Mouse (Mus musculus) erythroid progenitor cell, adult 5-6 weeks (primary cell): ENCODE data around the gene Insm1. TPM values are rescaled to one million over a fixed set of nuclear protein-coding genes. Genes with fewer than 3 reads are reported as not detected.

ENCODE experiments used
- ATAC-seq: replicated peaks from 2 replicates; pipeline ENCODE4 v1.8.0; 2016; ENCODE audit warnings: moderate number of reproducible peaks, mild to moderate bottlenecking, moderate TSS enrichment, inconsistent platforms; ENCODE audit not compliant: poor library complexity, low FRiP score, severe bottlenecking
- total RNA-seq, 2 experiments: library from RNA; stranded (forward) in 1 of 2; stranded (reverse) in 1 of 2; fragments of 150-400 nt in 1 of 2; fragments of 186-747, 209-891 nt in 1 of 2; gene quantifications; 2 replicates each; pipeline versions ENCODE4 v1.2.3 to v1.2.4; 2015 to 2017; ENCODE audit warnings: low replicate concordance in 2 of 2

The Insm1 gene
- total RNA-seq (2015; ENCODE audit: low replicate concordance) (1.3 TPM in 1 of 2 replicates, not detected in the other), total RNA-seq (2017; ENCODE audit: low replicate concordance) (not detected in 2 replicates)

DNA sequence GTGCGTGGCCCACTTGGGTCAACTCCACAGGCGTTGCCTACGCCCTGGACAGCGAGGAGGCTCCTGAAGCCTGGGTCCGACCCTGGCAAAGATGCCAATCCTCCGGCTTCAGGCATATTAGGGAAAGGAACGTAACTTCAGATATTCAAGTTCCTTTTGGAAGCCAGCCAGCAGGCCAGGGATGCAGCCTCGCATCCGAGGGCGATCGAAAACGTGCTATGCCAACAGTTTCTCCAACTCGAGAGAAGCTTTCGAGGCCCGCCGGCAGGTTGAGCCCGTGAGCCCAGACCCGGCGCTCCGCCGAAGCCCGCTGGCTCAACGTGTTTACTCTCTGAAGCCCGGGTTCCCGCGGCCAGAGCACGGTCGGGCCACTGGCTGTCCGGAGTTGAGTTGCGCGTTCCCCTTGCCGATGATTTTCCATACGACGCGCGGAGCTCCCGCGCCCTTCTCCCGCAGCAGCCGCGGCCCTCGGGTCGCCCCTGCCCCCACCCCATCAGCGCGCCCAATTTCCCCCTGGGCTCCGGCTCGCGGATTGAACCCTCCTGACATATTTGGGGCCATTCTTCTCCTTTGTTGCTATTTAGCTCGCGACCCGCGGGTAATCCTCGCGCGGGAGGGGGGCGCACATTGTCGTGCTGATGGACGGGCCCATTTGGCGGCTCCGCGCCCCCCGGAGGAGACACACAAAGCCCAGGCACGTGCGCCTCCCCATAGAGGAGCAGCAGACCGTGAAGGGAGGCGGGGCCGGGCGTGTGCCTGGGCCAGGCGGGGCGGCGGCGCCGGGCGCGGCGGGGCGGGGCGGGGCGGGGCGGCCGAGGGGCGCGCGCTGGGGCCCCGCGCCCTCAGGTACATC lies at the start of gene Insm1:
Gene Insm1, plus strand, starts transcription at position 846 of the 853 bp plus-strand sequence.
- no peak for ATAC-seq

DNA sequence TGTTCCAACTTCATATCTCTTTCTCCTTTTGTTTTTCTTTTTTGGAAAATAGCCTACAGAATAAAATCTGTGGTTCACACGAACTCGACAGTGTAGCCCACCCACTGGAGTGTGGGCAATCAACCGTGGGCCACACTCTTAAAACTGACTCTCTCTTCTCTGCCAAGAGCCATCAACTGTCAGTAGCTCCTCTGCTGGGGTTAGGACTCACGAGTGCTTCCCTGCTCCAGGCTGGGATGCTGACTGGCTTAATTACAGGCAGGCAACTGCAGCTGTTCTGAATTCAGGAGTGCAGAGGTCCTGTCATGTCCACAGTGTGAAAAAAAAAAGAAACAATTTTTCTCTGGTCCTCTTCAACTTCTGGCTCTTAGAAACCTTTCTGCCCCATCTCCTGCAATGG lies 49.6 kb upstream of the Insm1 start:
- ATAC-seq = no peak

DNA sequence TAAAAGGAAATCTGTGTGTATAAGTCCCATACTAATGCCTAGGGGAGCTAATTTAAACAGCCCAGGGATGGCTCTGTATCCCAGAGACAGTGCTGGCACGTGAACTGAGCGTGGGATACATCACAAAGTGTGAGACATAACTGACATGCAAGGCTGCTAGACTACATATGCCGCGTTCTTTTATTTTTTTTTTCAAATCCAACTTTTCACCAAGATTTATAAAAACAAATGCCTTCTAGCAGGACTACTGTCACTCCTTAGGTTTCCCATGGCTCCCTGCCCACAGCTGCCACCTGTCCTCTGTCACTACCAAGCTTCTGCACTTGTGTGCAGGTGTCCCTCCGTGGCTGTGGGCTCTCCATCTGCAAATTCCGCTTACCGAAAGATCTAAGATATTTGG lies 47.5 kb upstream of the Insm1 start:
- no peak for ATAC-seq

DNA sequence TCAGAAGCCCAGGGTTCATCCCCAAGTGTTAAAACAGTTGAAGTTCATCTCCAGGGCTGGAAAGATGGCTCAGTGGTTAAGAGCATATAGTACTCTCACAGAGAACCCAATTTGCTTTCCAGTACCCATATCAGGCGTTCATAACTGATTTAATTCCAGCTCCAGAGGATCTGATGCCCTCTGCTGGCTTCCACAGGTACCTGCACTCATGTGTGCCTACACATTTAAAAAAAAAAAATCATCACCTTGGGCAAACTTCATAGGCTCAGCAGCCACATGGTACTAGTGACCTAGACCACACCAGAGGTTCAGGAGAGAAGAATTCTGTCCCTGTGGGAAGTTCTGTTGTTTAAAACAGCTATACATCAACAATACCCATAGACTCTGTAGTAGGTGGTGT lies 43.0 kb upstream of the Insm1 start:
- ATAC-seq = no peak

DNA sequence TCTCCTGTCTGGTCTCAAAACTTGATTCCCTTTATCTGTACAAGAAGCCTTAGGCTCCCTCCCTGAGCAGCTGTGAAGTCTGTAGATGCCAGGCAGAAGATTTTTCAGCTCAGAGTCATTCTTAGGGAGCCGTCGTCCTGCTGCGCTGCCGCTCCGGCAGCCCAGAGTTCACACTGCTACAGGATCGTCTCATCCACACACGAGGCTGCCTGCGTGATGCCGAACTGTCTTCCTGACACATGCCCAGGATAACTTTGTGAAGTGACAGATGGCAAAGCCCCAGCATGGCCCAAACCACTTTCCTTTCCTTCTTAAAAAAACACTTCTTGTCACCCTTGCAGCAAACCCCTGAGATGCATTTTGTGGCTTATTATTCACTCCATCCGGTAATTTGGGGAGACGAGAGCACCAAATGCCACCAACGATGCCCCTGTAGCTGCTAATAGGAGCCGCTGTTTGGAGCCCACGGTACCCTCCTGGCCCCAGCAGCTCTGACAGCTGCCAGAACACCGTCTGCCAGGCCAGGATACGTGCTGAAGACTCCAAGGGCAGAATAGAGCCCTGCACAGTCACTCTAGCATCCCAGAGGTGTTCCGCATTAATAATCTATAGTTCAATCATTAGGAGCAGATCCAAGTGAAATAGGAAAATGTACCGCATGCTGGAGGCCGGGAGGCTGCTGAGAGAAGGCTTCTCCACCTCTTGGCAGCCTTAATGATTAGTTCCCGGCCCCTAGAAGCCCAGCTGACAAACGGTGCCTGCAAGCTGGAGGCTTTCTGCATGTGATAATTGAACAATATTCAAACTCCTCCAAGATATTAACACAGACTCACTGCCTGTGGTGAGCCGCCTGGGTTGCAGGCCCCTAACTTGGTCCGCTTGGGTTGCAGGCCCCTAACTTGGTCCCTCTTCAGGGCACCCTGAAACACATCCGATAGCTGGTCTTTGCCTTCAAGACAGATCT lies 37.6 kb upstream of the Insm1 start:
- ATAC-seq = no peak

DNA sequence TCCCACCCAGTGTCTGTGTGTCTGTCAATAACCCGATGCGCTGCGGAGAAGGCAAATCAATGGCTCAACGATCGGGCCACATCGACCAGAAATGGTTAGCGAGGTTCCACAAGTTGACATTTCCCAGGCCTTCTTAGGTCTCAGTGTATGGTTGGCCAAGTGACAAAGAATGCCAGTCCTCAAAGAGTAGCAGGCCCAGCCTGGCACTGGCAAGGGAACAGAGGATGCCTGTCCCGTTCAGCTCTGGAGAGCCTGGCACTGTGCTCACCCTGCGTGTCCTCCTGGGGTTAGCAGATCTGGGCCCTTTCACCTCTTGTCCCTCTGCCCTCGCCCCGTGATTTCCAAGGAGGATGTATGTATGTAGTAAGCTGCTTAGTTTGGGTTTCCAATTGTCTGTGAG lies 25.6 kb upstream of the Insm1 start:
- ATAC-seq = no peak

DNA sequence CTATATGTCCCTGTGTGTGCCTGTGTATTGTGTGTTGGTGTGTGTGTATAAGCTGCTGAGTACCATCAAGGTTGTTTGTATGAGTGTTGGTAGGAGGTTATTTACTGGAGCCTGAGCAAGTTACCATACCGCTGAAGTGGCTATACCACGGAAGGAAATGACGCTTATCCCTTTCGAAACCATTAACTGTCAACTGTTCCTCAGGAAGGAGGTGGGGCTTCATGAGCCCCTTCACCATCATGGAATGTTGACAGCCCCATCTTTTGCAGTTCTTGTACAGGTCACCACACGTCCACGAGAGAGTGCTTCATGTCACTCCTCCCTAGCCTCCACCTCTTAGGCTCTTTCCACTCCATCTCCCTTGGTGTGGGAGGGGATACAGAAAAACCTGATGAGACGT lies 23.8 kb upstream of the Insm1 start:
- no peak for ATAC-seq

DNA sequence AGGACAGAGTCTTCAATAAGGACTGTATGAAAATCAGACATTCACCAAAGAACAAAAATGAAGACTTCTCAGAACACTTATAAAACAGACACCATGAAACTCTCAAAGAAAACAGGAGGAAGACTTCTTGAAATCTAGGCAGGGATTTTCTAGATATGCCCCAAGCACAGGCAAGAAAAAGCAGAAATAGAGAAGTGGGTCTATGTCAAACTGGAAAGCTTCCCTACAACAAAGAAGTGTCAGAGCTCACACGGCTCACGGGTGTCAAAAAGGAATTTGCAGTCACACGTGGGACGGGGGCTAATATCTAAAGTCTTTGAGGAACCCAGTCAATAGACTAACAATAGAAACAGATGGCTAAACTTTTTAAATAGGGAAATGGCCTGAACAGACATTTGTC lies 10.8 kb upstream of the Insm1 start:
- no peak for ATAC-seq

DNA sequence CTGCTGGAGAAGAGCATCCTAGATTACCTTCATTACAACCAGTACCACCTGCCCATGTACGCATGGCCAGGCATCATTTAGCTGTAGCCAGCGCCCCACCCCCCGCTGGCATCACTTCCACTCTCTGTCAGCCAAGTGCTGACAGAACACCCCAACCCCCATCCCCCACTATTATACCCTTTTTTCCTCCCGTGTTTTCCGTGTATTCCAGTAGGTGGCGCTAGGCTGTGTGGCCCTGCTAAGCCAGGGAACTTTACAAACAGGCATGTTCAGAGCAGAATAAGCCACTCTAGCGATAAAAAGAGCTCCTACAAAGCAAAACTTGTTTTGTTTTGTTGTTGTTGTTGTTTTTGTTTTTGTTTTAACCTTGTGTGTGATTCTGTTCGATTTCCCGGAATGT lies 7.0 kb upstream of the Insm1 start:
- ATAC-seq = no peak

DNA sequence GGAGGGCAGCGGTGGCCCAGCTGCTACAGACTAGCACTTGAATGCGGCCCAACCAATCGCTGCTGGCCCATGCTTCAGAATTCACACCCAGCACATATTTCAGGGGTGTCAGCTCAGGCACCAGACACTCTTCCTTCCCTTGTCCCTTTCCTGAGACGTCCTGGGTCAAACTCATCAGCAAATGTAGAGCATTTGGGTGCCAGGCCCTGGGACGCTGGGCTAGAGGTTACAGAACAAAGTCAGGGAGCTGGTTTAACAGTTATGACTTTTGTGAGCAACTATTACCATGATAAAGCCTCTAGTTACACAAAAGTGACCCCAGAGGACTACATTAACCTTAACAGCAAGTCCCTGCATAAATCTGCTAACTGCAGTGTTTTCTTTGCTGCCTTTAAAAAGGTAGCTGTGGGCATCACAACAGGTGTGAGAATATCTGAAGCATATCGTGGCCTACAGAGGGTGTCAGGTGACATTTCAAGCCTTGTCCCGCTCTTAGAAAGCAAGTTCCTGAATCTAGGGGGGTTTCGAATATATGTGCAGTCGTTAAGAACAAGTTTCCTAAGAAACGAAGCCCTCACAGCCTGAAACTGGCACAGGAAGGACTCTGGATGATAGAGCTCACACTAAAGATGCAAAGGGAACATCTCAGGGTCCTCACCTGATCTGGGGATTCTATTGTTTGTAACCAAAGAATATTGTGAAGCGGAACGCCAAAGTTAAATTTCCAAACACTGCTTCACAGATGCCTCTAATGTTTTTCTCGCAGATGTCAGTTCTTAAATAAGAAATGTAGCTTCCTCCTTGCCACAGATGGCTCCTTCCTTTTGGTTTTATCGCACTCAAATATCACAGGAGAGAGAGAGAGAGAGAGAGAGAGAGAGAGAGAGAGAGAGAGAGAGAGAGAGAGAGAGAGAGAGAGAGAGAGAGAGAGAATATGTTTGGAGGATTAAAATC lies 5.3 kb upstream of the Insm1 start:
- no peak for ATAC-seq

DNA sequence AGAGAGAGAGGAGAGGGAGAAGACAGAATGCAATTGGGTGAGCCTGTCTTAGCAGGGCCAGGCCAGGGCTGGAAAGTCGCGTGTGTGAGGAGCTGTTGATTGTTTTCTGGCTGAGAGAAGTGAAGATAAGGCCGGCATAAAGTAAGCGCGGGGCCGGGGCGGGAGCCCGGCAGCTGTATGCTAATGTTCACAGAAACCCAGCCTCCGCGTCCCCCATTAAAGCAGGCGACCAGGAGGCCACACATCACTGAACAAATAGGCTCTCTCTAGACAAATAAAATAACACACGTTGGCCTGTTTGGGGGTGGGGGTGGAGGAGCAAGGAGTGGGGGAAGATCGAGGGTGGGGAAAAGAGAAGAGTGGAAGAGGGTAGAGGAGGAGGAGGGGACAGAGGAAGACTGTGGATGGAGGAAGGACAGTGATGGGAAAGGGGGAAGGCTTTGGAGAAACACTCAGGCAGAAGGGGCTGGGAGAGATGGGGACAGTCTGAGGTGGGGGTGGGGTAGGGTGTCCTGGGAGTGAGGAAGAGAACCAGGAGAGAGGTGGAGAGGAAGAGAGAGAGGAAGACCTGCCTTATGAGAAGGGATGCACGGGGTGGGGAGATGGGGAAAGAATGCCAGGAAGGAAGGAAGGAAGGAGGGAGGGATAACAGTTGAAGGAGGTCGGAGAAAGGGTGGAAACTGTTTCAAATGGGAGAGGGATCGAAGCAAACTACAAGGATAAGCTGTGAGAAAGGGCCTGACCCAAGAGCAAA lies 4.3 kb upstream of the Insm1 start:
- no peak for ATAC-seq

DNA sequence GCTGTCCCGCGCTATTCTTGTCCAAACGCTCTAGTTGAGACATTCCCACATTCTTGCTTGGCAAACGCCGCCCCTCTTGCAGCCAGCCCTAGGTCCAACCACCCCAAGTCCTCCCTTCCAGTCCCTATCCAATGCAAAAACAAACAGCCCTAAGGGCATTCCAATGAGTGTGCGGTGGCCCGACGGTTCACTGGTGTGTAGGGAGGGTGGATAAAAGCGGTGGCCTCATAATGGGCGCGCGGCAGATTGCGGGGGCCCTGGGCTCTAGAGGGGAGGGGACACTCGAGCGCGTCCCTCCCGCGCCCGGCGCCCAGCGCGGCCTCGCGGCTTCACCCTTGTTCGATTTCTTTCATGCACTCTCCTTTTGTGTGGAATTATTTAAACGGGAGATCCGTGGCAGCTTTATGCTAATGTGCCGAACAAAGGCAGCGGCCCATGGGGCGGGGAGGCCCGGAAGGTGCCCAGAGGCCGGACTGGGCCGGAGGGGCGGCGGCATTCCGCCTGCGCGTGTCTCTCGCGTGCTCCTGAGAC lies 3.5 kb upstream of the Insm1 start:
- no peak for ATAC-seq

DNA sequence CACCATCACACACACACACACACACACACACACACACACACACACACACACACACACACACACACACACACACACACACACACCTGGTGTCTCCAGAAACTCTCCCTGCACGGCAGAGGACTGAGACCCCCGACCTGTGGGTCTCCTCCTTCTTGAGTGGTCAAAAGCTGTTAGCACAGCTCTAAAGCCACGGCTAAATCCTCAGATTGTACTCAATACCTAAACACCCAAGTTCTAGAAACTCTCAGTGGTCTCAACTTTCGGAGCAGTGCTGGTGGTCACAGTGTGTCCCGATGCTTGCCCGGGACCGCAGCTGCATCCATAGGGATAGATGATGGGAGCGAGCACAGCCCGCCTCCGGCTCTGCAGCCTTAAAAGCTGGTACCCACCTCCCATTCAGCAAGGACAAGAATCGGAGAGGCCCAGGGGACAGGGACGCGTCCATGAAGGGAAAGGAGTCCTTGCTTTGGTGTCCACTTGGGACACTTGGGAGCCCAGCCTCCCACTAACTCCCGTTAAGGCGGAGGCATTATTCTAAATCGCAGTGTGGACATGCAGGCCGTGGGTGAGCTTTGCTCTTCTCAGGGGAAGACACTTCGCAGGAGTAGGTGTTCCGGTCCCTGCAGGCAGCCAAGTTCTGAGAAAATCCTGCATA lies 2.7 kb upstream of the Insm1 start:
- ATAC-seq = no peak

DNA sequence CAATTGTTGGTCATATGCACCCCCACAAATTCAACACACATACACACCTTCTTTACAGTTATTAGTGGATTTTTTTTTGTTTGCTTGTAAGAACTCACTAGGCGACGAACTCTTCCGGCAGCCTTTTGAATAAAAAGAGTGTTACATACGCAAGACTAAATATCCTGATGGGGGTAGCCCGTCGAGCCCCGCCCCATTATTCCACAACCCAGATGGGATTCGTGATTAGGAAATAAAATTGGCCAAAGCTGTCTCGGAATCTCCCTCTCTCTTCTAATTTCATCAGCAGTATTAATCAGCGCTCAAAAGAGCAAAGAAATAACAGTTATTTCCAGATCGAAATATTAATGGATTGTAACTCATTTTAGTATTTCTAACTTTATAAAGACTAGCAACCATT lies 1.9 kb upstream of the Insm1 start:
- ATAC-seq = no peak

DNA sequence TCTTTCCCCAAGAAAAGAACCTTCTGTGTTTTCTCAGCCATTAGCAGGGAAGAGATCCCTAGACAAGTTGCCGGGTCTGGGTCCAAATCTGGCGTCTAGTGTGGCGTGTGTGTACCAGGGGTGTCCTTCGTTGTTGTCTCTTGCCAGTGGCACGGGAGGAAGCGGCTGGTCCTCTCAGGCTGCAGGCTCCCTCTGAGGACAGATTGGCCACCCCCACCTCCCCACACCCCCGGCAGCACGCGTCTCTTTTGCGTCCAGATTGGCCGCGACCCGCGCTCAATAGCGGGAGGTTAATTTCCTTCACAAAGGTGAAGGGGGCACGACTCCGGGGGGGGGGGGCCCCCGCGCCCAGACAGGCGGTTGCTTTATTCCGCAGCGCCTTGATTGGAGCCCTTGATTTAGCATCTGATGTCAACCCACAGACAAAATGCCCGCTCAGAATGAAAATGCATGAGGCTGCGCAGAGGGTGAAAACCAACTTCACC lies 1.1 kb upstream of the Insm1 start:
- ATAC-seq = no peak

DNA sequence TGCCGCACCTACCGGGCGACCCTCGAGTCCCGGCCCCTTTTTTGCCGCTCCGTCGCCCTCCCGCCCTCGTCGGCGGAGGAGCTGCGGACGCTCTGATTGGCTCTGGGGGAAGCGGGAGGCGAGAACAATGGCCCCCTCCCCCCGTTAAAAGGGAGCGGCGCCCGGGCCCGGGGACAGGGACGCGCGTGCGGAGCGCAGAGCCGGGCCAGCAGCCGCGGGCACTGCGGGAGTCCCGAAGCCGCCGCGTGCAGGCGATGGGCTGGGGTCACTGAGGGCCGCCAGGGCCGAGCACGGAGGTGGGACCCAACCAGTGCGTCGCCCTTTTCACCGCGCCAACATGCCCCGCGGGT lies 183 bp downstream of the Insm1 start:
- ATAC-seq = no peak

DNA sequence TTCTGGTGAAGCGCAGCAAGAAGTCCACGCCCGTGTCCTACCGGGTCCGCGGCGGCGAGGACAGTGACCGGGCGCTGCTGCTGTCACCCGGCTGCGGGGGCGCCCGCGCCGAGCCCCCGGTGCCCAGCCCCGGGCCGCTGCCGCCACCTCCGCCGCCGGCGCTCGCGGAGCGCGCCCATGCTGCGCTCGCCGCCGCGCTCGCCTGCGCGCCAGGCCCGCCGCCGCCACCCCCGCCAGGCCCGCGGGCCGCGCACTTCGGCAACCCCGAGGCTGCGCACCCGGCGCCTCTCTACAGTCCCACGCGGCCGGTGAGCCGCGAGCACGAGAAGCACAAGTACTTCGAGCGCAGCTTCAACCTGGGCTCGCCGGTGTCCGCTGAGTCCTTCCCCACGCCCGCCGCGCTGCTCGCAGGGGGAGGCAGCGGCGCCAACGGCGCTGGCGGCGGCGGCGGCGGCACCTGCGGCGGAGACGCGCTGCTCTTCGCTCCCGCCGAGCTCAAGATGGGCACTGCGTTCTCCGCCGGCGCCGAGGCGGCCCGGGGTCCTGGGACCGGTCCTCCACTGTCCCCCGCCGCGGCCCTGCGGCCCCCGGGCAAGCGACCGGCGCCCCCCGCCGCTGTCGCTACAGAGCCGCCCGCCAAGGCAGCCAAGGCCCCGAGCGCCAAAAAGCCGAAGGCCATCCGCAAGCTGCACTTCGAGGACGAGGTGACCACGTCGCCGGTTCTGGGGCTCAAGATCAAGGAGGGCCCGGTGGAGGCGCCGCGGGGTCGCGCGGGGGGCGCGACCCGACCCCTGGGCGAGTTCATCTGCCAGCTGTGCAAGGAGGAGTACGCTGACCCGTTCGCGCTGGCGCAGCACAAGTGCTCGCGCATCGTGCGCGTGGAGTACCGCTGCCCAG lies 806 bp downstream of the Insm1 start:
- no peak for ATAC-seq
